Mouse (Mus musculus) liver, embryonic 13.5 days (tissue): ENCODE data around the gene Cnst. TPM values are rescaled to one million over a fixed set of nuclear protein-coding genes. Genes with fewer than 3 reads are reported as not detected.

Experiments
- ATAC-seq: fragments of 200-750 bp; cut with Nextera tagmentation; 2 replicates; pipeline ENCODE4 v1.8.0; 2017; ENCODE audit warnings: low read depth, mild to moderate bottlenecking, moderate number of reproducible peaks, moderate library complexity
- DNase-seq: peaks from one replicate; pipeline ENCODE4 v3.0.0; 2022
- H3K27ac ChIP-seq: fragments of 300-500 bp; sonication (generic); 2 replicates; pipeline ENCODE4 v1.5.1; 2015; ENCODE audit warnings: moderate library complexity, mild to moderate bottlenecking, inconsistent platforms
- H3K27me3 ChIP-seq: fragments of 300-500 bp; sonication (generic); 2 replicates; pipeline ENCODE4 v1.6.1; 2015; ENCODE audit warnings: mild to moderate bottlenecking, inconsistent platforms
- H3K36me3 ChIP-seq: fragments of 300-500 bp; sonication (generic); 2 replicates; pipeline ENCODE4 v1.6.1; 2015; ENCODE audit warnings: mild to moderate bottlenecking, inconsistent platforms
- H3K4me1 ChIP-seq: fragments of 300-500 bp; sonication (generic); replicated peaks from 2 replicates; pipeline ENCODE4 v1.6.1; 2015; ENCODE audit warnings: inconsistent platforms
- H3K4me2 ChIP-seq: fragments of 300-500 bp; sonication (generic); 2 replicates; pipeline ENCODE4 v1.6.1; 2015; ENCODE audit warnings: inconsistent platforms, mild to moderate bottlenecking, moderate library complexity
- H3K4me3 ChIP-seq: fragments of 300-500 bp; sonication (generic); replicated peaks from 2 replicates; pipeline ENCODE4 v1.5.1; 2015; ENCODE audit warnings: mild to moderate bottlenecking, inconsistent platforms
- H3K9ac ChIP-seq: fragments of 300-500 bp; sonication (generic); 2 replicates; pipeline ENCODE4 v1.6.1; 2015; ENCODE audit warnings: mild to moderate bottlenecking, inconsistent platforms
- H3K9me3 ChIP-seq: fragments of 300-500 bp; sonication (generic); replicated peaks from 2 replicates; pipeline ENCODE4 v1.6.1; 2016; ENCODE audit warnings: inconsistent platforms
- WGBS: fragments of 180-500 bp; shearing (Covaris S2); methylation state at CpG from one replicate; pipeline ENCODE4 v1.1.7; 2015; ENCODE audit not compliant: insufficient replicate concordance; 5-methylcytosine and 5-hydroxymethylcytosine counted together
- polyA plus RNA-seq: library from polyadenylated mRNA; unstranded; fragments of >200 nt; fragmentation: Nextera tagmentation; extraction: Ambion mirVana; gene quantifications from 2 replicates; pipeline ENCODE4 v1.2.1, GENCODE M21; 2015

Gene Cnst
- polyA plus RNA-seq, 1 experiment from 2014 or later = 10.7 TPM

- Histone ChIP-seq H3K36me3 (no peaks in the 10 kb centered on the region), H3K27me3 (peaks cover 10% of the 10 kb centered on the region; the same call in 1 of the 2 replicates), H3K27ac (no peak overlapping the region), H3K4me1 (peaks cover 25% of the 10 kb centered on the region), H3K9ac (no peak overlapping the region), H3K9me3 (no peaks in the 10 kb centered on the region), H3K4me2 (no peak overlapping the region), H3K4me3 (no peak overlapping the region)
- ATAC-seq (peak; percentile 62; the same call in 1 of the 2 replicates), DNase-seq (peak; percentile 25)
- WGBS = 16% methylated on average over 3 of the region's 3 CpGs
Measured at GRCm38 (mm10) chr1:179649324-179649723, 103.2 kb downstream of the Cnst start.

DNA sequence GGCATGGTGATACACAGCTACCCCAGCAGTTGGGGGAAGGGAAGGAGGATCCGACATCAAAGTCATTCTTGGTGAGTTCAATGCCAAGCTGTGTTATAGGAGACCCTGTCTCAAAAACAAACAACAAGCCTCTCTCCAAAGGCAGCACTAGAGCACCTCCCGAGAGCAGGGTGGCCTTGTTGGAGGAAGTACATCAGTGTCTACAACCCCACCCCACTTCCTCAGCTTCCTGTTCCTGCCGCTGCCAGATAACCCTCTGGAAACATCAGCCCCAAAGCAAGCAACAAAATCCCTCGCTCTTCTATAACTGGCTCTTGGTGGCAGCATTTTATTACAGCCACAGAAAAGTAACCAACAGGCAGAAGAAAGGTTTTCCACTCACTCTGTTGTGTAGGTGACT lies 104.1 kb downstream of the Cnst start:
- Histone ChIP-seq H3K27ac (no peak overlapping the region), H3K4me1 (peaks cover 25% of the 10 kb centered on the region), H3K9me3 (no peaks in the 10 kb centered on the region), H3K27me3 (peaks cover 7% of the 10 kb centered on the region; the same call in 1 of the 2 replicates), H3K4me2 (no peak overlapping the region), H3K9ac (no peak overlapping the region), H3K36me3 (no peaks in the 10 kb centered on the region), H3K4me3 (no peak overlapping the region)
- DNase-seq (no peak), ATAC-seq (peak; percentile 13; the same call in 1 of the 2 replicates)
- WGBS = 25% methylated on average over 4 of the region's 4 CpGs

- Histone ChIP-seq H3K27me3 (peaks cover 7% of the 10 kb centered on the region; the same call in 1 of the 2 replicates), H3K9me3 (no peaks in the 10 kb centered on the region), H3K9ac (no peak overlapping the region), H3K27ac (no peak overlapping the region), H3K4me1 (peaks cover 25% of the 10 kb centered on the region), H3K4me3 (no peak overlapping the region), H3K36me3 (no peaks in the 10 kb centered on the region), H3K4me2 (no peak overlapping the region)
- no peak for DNase-seq
- ATAC-seq = no peak
- 76% methylated on average over 5 of the region's 5 CpGs for WGBS
Measured at GRCm38 (mm10) chr1:179651224-179651623, 105.1 kb downstream of the Cnst start.

- ATAC-seq (no peak), DNase-seq (no peak)
- no peaks in the 10 kb centered on the region for H3K9me3 ChIP-seq
- no peak overlapping the region for H3K27ac ChIP-seq
- H3K4me3 ChIP-seq = no peak overlapping the region
- peaks cover 24% of the 10 kb centered on the region for H3K27me3 ChIP-seq
- peaks cover 2% of the 10 kb centered on the region for H3K4me1 ChIP-seq
- H3K9ac ChIP-seq = no peak overlapping the region
- no peaks in the 10 kb centered on the region for H3K36me3 ChIP-seq
- H3K4me2 ChIP-seq = no peak overlapping the region
- 70% methylated on average over 5 of the region's 5 CpGs for WGBS
Measured at GRCm38 (mm10) chr1:179663065-179663464, 116.9 kb downstream of the Cnst start.

- no peaks in the 10 kb centered on the region for H3K36me3 ChIP-seq
- DNase-seq = no peak
- H3K9ac ChIP-seq = no peak overlapping the region
- H3K4me2 ChIP-seq = no peak overlapping the region
- ATAC-seq = no peak
- H3K27me3 ChIP-seq = peaks cover 38% of the 10 kb centered on the region
- no peaks in the 10 kb centered on the region for H3K9me3 ChIP-seq
- H3K4me3 ChIP-seq = no peak overlapping the region
- WGBS = 61% methylated on average over 4 of the region's 4 CpGs
- peaks cover 16% of the 10 kb centered on the region for H3K4me1 ChIP-seq
- H3K27ac ChIP-seq = no peak overlapping the region
Measured at GRCm38 (mm10) chr1:179664309-179664930, 118.2 kb downstream of the Cnst start.

GRCm38 (mm10) chr1:179666971-179667370 lies 120.8 kb downstream of the Cnst start:
- H3K9me3 ChIP-seq = no peaks in the 10 kb centered on the region
- no peak for ATAC-seq
- peaks cover 16% of the 10 kb centered on the region for H3K4me1 ChIP-seq
- WGBS = 71% methylated on average over 2 of the region's 2 CpGs
- no peak for DNase-seq
- no peak overlapping the region for H3K9ac ChIP-seq
- no peaks in the 10 kb centered on the region for H3K36me3 ChIP-seq
- H3K27me3 ChIP-seq = peaks cover 48% of the 10 kb centered on the region
- no peak overlapping the region for H3K4me2 ChIP-seq
- no peak overlapping the region for H3K27ac ChIP-seq
- no peak overlapping the region for H3K4me3 ChIP-seq

GRCm38 (mm10) chr1:179667450-179667849 lies 121.3 kb downstream of the Cnst start:
- H3K36me3 ChIP-seq = no peaks in the 10 kb centered on the region
- peak overlapping the region; percentile 79 for H3K4me2 ChIP-seq
- H3K27ac ChIP-seq = no peak overlapping the region
- peaks cover 16% of the 10 kb centered on the region for H3K4me1 ChIP-seq
- peaks cover 48% of the 10 kb centered on the region for H3K27me3 ChIP-seq
- H3K9ac ChIP-seq = peak overlapping the region; percentile 64
- H3K9me3 ChIP-seq = no peaks in the 10 kb centered on the region
- DNase-seq (no peak), ATAC-seq (no peak)
- WGBS = 41% methylated on average over 7 of the region's 7 CpGs
- H3K4me3 ChIP-seq = peak overlapping the region; percentile 67

DNA sequence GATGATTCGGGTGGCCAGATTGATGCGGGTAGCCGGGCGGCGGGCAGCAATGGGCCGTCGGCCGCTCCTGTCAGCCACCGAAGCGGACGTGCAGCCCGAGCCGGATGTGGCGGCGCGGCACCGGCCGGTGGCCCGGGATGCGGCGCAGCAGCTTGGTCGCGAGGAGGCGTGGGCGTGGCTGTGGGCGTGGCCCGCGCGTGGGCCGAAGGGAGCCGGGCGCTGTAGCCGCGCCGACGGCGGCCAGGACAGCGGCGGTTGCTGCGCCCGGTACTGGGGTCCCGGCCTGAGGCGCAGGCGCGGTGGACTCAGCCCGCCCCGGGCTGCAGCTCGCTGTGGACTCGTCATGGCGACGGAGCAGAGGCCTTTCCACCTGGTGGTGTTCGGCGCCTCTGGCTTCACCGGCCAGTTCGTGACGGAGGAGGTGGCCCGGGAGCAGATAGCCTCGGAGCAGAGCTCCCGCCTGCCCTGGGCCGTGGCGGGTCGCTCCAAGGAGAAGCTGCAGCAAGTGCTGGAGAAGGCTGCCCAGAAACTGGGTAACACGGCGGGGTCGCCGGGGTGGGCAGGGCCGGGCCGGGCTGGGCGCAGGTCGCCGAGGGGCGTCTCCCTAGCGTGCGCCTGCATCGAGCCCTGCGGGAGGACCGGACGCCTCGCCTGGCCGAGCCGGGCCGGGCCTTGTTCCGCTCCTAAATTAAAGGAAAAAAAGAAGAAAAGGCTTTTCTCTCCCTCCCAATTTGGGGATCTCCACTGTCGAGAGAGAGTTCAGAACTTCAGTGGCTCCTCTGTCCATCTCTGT lies 122.0 kb downstream of the Cnst start, which contains the start of gene Sccpdh:
Gene Sccpdh (plus strand): TSS at position 198 of the 793 bp plus-strand sequence.
- H3K4me2 ChIP-seq = peak within 1 kb of the TSS; percentile 79
- H3K4me3 ChIP-seq = peak within 1 kb of the TSS; percentile 67
- H3K9ac ChIP-seq = peak within 1 kb of the TSS; percentile 64
- DNase-seq (peak; percentile 62), ATAC-seq (peak; percentile 83)
- H3K27me3 ChIP-seq = peaks cover 48% of the 10 kb centered on the region
- no peaks in the 10 kb centered on the region for H3K9me3 ChIP-seq
- H3K36me3 ChIP-seq = no peaks in the 10 kb centered on the region
- no peak within 1 kb of the TSS for H3K27ac ChIP-seq
- WGBS = under 1% methylated on average over 84 of the region's 84 CpGs
- peaks cover 16% of the 10 kb centered on the region for H3K4me1 ChIP-seq

GRCm38 (mm10) chr1:179668836-179669537 lies 122.8 kb downstream of the Cnst start:
- Histone ChIP-seq H3K4me2 (peak overlapping the region; percentile 79), H3K9me3 (no peaks in the 10 kb centered on the region), H3K36me3 (no peaks in the 10 kb centered on the region), H3K27me3 (peaks cover 48% of the 10 kb centered on the region), H3K27ac (no peak overlapping the region), H3K4me3 (peak overlapping the region; percentile 67), H3K9ac (peak overlapping the region; percentile 64), H3K4me1 (peaks cover 16% of the 10 kb centered on the region)
- DNase-seq = no peak
- no peak for ATAC-seq
- 35% methylated on average over 12 of the region's 12 CpGs for WGBS

DNA sequence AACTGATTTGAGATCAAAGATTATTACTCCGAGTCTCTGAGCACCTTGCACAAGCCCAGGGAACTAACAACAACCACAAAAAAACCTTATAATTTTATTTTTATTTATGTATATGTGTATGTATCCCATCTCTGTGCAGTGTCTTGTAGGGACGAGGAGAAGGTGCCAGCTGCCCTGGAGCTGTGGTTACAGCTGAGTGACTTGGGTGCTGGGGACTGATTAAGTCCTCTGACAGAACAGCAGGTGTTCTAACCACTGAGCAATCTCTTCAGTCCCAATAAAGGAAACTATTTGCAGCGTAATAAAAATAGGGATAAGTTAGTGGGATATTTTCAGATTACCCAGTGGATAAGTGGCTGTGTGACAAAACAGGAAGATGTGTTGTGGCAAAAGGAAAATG lies 128.2 kb downstream of the Cnst start:
- Histone ChIP-seq H3K27ac (no peak overlapping the region), H3K9ac (no peak overlapping the region), H3K4me2 (no peak overlapping the region), H3K27me3 (peaks cover 11% of the 10 kb centered on the region), H3K4me1 (peaks cover 1% of the 10 kb centered on the region; the same call in 1 of the 2 replicates), H3K9me3 (no peaks in the 10 kb centered on the region), H3K36me3 (no peaks in the 10 kb centered on the region), H3K4me3 (no peak overlapping the region)
- ATAC-seq = no peak
- 62% methylated on average over 3 of the region's 3 CpGs for WGBS
- DNase-seq = no peak

- Histone ChIP-seq H3K9me3 (no peaks in the 10 kb centered on the region), H3K27ac (no peak overlapping the region), H3K9ac (no peak overlapping the region), H3K4me2 (no peak overlapping the region), H3K4me1 (no peaks in the 10 kb centered on the region), H3K4me3 (no peak overlapping the region), H3K27me3 (no peaks in the 10 kb centered on the region), H3K36me3 (no peaks in the 10 kb centered on the region)
- 57% methylated on average over 2 of the region's 2 CpGs for WGBS
- DNase-seq = no peak
- no peak for ATAC-seq
Measured at GRCm38 (mm10) chr1:179677031-179677430, 130.9 kb downstream of the Cnst start.
